Mouse (Mus musculus): ENCODE results near the gene 1700016K19Rik.

1700016K19Rik gene

GRCm38 (mm10) chr11:75999440-76000155, at the start of gene 1700016K19Rik:
1700016K19Rik (plus strand) TSS chr11:75999912.
- DNase-seq (ENCODE audit: low spot score) = peak; percentile 26

- no peak for DNase-seq (ENCODE audit: low spot score)
Observed at GRCm38 (mm10) chr11:75950459-75950858, 49.3 kb upstream of the 1700016K19Rik start.

- no peak for DNase-seq (ENCODE audit: low spot score)
Observed at GRCm38 (mm10) chr11:75951895-75952294, 47.8 kb upstream of the 1700016K19Rik start.

- no peak for DNase-seq (ENCODE audit: low spot score)
Observed at GRCm38 (mm10) chr11:75954896-75955295, 44.8 kb upstream of the 1700016K19Rik start.

GRCm38 (mm10) chr11:75956651-75957050, 43.1 kb upstream of the 1700016K19Rik start:
- DNase-seq (ENCODE audit: low spot score) = no peak

- no peak for DNase-seq (ENCODE audit: low spot score)
Observed at GRCm38 (mm10) chr11:75957124-75957832, 42.4 kb upstream of the 1700016K19Rik start.

- no peak for DNase-seq (ENCODE audit: low spot score)
Observed at GRCm38 (mm10) chr11:75961782-75962181, 37.9 kb upstream of the 1700016K19Rik start.

- DNase-seq (ENCODE audit: low spot score) = no peak
Observed at GRCm38 (mm10) chr11:75963730-75964475, 35.8 kb upstream of the 1700016K19Rik start.

- no peak for DNase-seq (ENCODE audit: low spot score)
Observed at GRCm38 (mm10) chr11:75964476-75964730, 35.3 kb upstream of the 1700016K19Rik start.

- no peak for DNase-seq (ENCODE audit: low spot score)
Observed at GRCm38 (mm10) chr11:75965674-75966400, 33.9 kb upstream of the 1700016K19Rik start.

- DNase-seq (ENCODE audit: low spot score) = peak; percentile 24
Observed at GRCm38 (mm10) chr11:75966401-75967372, 33.0 kb upstream of the 1700016K19Rik start.

GRCm38 (mm10) chr11:75968761-75969160, 31.0 kb upstream of the 1700016K19Rik start:
- DNase-seq (ENCODE audit: low spot score) = no peak

GRCm38 (mm10) chr11:75970629-75971028, 29.1 kb upstream of the 1700016K19Rik start:
- DNase-seq (ENCODE audit: low spot score) = no peak

- no peak for DNase-seq (ENCODE audit: low spot score)
Observed at GRCm38 (mm10) chr11:75972188-75972587, 27.5 kb upstream of the 1700016K19Rik start.

GRCm38 (mm10) chr11:75972916-75973567, 26.7 kb upstream of the 1700016K19Rik start:
- DNase-seq (ENCODE audit: low spot score) = no peak

- no peak for DNase-seq (ENCODE audit: low spot score)
Observed at GRCm38 (mm10) chr11:75973988-75974387, 25.7 kb upstream of the 1700016K19Rik start.

GRCm38 (mm10) chr11:75976748-75977147, 23.0 kb upstream of the 1700016K19Rik start:
- DNase-seq (ENCODE audit: low spot score) = no peak

- no peak for DNase-seq (ENCODE audit: low spot score)
Observed at GRCm38 (mm10) chr11:75978051-75978450, 21.7 kb upstream of the 1700016K19Rik start.

- no peak for DNase-seq (ENCODE audit: low spot score)
Observed at GRCm38 (mm10) chr11:75980413-75980812, 19.3 kb upstream of the 1700016K19Rik start.

GRCm38 (mm10) chr11:75983194-75983593, 16.5 kb upstream of the 1700016K19Rik start:
- no peak for DNase-seq (ENCODE audit: low spot score)

GRCm38 (mm10) chr11:75984581-75984980, 15.1 kb upstream of the 1700016K19Rik start:
- no peak for DNase-seq (ENCODE audit: low spot score)
